Mouse (Mus musculus) embryonic fibroblast, embryonic 13.5 days (primary cell): Measurements from ENCODE around the gene Gm47995. TPM values are rescaled to one million over a fixed set of nuclear protein-coding genes. Genes with fewer than 3 reads are reported as not detected.

Experiments
- H3K27ac ChIP-seq: 2 replicates; pipeline ENCODE4 v1.5.1; 2012; ENCODE audit warnings: low read length, control low read depth, inconsistent platforms; ENCODE audit not compliant: insufficient read depth
- H3K4me1 ChIP-seq: 2 replicates; pipeline ENCODE4 v1.6.1; 2011; ENCODE audit warnings: low read length; ENCODE audit not compliant: control insufficient read depth, insufficient read depth
- H3K4me3 ChIP-seq: 2 replicates; pipeline ENCODE4 v1.5.1; 2011; ENCODE audit warnings: mild to moderate bottlenecking, control low read depth, low read length; ENCODE audit not compliant: insufficient read depth
- CTCF ChIP-seq: IDR thresholded peaks from 2 replicates; pipeline ENCODE4 v1.5.1; 2011; ENCODE audit warnings: mild to moderate bottlenecking, control low read depth, low read length, moderate library complexity, borderline replicate concordance; ENCODE audit not compliant: insufficient read depth
- POLR2A ChIP-seq: IDR thresholded peaks from 2 replicates; pipeline ENCODE4 v1.6.1; 2011; ENCODE audit warnings: low read depth, mild to moderate bottlenecking, control low read depth, low read length, moderate library complexity
- polyA plus RNA-seq: library from polyadenylated mRNA; stranded (reverse); fragments of >200 nt; gene quantifications from 2 replicates; pipeline ENCODE4 v1.2.4, GENCODE M21; 2011; ENCODE audit warnings: low read depth; ENCODE audit not compliant: missing spikeins, insufficient read length

The Gm47995 gene
- polyA plus RNA-seq, 1 experiment = not detected

GRCm38 (mm10) chr1:151214862-151215261 is 16.6 kb downstream of the Gm47995 start:
- TF ChIP-seq POLR2A (no peak), CTCF (no peak)
- Histone ChIP-seq H3K4me3 (no peak overlapping the region), H3K27ac (no peak overlapping the region), H3K4me1 (no peaks in the 10 kb centered on the region)

- no peak overlapping the region for H3K27ac ChIP-seq
- TF ChIP-seq CTCF (no peak), POLR2A (no peak)
- no peak overlapping the region for H3K4me3 ChIP-seq
- no peaks in the 10 kb centered on the region for H3K4me1 ChIP-seq
Measured at GRCm38 (mm10) chr1:151215985-151216384, 17.7 kb downstream of the Gm47995 start.

GRCm38 (mm10) chr1:151216417-151216816 is 18.2 kb downstream of the Gm47995 start:
- no peak overlapping the region for H3K4me3 ChIP-seq
- TF ChIP-seq CTCF = no peak
- no peak for TF ChIP-seq POLR2A
- no peak overlapping the region for H3K27ac ChIP-seq
- no peaks in the 10 kb centered on the region for H3K4me1 ChIP-seq

GRCm38 (mm10) chr1:151219045-151219444 is 20.8 kb downstream of the Gm47995 start:
- TF ChIP-seq POLR2A = no peak
- TF ChIP-seq CTCF = no peak
- Histone ChIP-seq H3K4me1 (no peaks in the 10 kb centered on the region), H3K27ac (no peak overlapping the region), H3K4me3 (no peak overlapping the region)

- H3K4me3 ChIP-seq = no peak overlapping the region
- TF ChIP-seq POLR2A = no peak
- TF ChIP-seq CTCF = no peak
- no peaks in the 10 kb centered on the region for H3K4me1 ChIP-seq
- no peak overlapping the region for H3K27ac ChIP-seq
Measured at GRCm38 (mm10) chr1:151220098-151220497, 21.9 kb downstream of the Gm47995 start.

GRCm38 (mm10) chr1:151222561-151223267 is 24.5 kb downstream of the Gm47995 start:
- TF ChIP-seq CTCF (no peak), POLR2A (no peak)
- Histone ChIP-seq H3K4me1 (peaks cover 6% of the 10 kb centered on the region; the same call in 1 of the 2 replicates), H3K4me3 (no peak overlapping the region), H3K27ac (no peak overlapping the region)

GRCm38 (mm10) chr1:151223377-151223776 is 25.1 kb downstream of the Gm47995 start:
- no peak overlapping the region for H3K4me3 ChIP-seq
- no peak overlapping the region for H3K27ac ChIP-seq
- peaks cover 6% of the 10 kb centered on the region; the same call in 1 of the 2 replicates for H3K4me1 ChIP-seq
- TF ChIP-seq CTCF = no peak
- TF ChIP-seq POLR2A = no peak

- H3K4me3 ChIP-seq = no peak overlapping the region
- no peak overlapping the region for H3K27ac ChIP-seq
- H3K4me1 ChIP-seq = peaks cover 6% of the 10 kb centered on the region; the same call in 1 of the 2 replicates
- TF ChIP-seq POLR2A (no peak), CTCF (no peak)
Measured at GRCm38 (mm10) chr1:151224536-151224935, 26.3 kb downstream of the Gm47995 start.

- H3K4me1 ChIP-seq = peaks cover 6% of the 10 kb centered on the region; the same call in 1 of the 2 replicates
- H3K4me3 ChIP-seq = no peak overlapping the region
- peak overlapping the region; percentile 13; the same call in 1 of the 2 replicates for H3K27ac ChIP-seq
- TF ChIP-seq POLR2A (no peak), CTCF (no peak)
Measured at GRCm38 (mm10) chr1:151227506-151227905, 29.3 kb downstream of the Gm47995 start.

- Histone ChIP-seq H3K27ac (no peak overlapping the region), H3K4me1 (peaks cover 6% of the 10 kb centered on the region), H3K4me3 (no peak overlapping the region)
- no peak for TF ChIP-seq CTCF
- TF ChIP-seq POLR2A = no peak
Measured at GRCm38 (mm10) chr1:151228320-151228989, 30.2 kb downstream of the Gm47995 start.
